Mouse (Mus musculus) ES-E14 (cell line): ENCODE results near the gene Mknk1.

Experiments used
- ZC3H11A ChIP-seq: IDR thresholded peaks from 2 replicates; pipeline ENCODE4 v1.6.1; 2012; ENCODE audit warnings: low read depth, mild to moderate bottlenecking, inconsistent platforms, low read length, borderline replicate concordance
- ZNF384 ChIP-seq: IDR thresholded peaks from 2 replicates; pipeline ENCODE4 v1.6.1; 2012; ENCODE audit warnings: low read depth, low read length, inconsistent platforms

DNA sequence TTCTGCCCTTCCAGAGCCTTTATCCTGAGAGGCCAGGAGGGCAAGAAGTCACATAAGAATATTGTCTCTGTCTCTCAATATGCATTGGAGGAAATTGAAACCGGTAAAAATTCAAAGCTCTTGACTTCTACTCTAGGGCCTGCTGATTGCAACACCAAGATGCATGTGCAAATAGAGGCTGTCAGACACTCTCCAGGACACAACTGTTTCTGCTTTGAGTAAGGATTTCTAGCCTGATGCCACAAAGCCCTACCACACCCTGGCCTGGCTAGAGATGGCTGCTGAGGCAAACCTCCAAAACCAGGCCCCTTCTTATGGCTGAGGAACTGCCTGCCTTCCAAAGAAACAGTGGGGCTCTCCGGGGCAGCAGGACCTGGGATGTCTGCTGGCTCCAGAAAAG, 3.4 kb upstream of the Mknk1 start:
- no peak for TF ChIP-seq ZNF384
- no peak for TF ChIP-seq ZC3H11A
